Mouse (Mus musculus) layer of hippocampus, postnatal 10 days (tissue): ENCODE data around the gene Cnot8. TPM values are rescaled to one million over a fixed set of nuclear protein-coding genes. Genes with fewer than 3 reads are reported as not detected.

Experiments
- DNase-seq, 2 experiments: peaks; one replicate each; pipeline ENCODE4 v3.0.0; 2021; ENCODE audit warnings: low spot score in 2 of 2
- total RNA-seq, 2 experiments: library from RNA; stranded (reverse); gene quantifications; 2 replicates each; pipeline ENCODE4 v1.2.3; 2021

The Cnot8 gene
- total RNA-seq, 2 experiments from 2014 or later: 45.9 to 51.1 TPM

GRCm38 (mm10) chr11:58103344-58103653 lies 654 bp upstream of the Cnot8 start:
- no peak for DNase-seq

GRCm38 (mm10) chr11:58104351-58104791 lies 418 bp downstream of the Cnot8 start:
- DNase-seq: no peak

GRCm38 (mm10) chr11:58107009-58107408 lies 3.1 kb downstream of the Cnot8 start:
- no peak for DNase-seq

GRCm38 (mm10) chr11:58107664-58108337 lies 3.8 kb downstream of the Cnot8 start:
- DNase-seq: no peak

GRCm38 (mm10) chr11:58116560-58116959 lies 12.6 kb downstream of the Cnot8 start:
- no peak for DNase-seq

- no peak for DNase-seq
Observed at GRCm38 (mm10) chr11:58117044-58117652, 13.2 kb downstream of the Cnot8 start.

GRCm38 (mm10) chr11:58120655-58121054 lies 16.7 kb downstream of the Cnot8 start:
- DNase-seq: no peak

- no peak for DNase-seq
Observed at GRCm38 (mm10) chr11:58121351-58121750, 17.4 kb downstream of the Cnot8 start.

GRCm38 (mm10) chr11:58123711-58124110 lies 19.8 kb downstream of the Cnot8 start:
- no peak for DNase-seq

- no peak for DNase-seq
Observed at GRCm38 (mm10) chr11:58125021-58125420, 21.1 kb downstream of the Cnot8 start.

- peak; percentile 35 to 43 for DNase-seq
Observed at GRCm38 (mm10) chr11:58126397-58127160, 22.6 kb downstream of the Cnot8 start.

GRCm38 (mm10) chr11:58127544-58127943 lies 23.6 kb downstream of the Cnot8 start:
- DNase-seq: no peak

GRCm38 (mm10) chr11:58129302-58129843 lies 25.4 kb downstream of the Cnot8 start:
- no peak for DNase-seq

GRCm38 (mm10) chr11:58132026-58132425 lies 28.1 kb downstream of the Cnot8 start:
- no peak for DNase-seq

GRCm38 (mm10) chr11:58134869-58135268 lies 30.9 kb downstream of the Cnot8 start:
- no peak for DNase-seq

GRCm38 (mm10) chr11:58135296-58135695 lies 31.3 kb downstream of the Cnot8 start:
- DNase-seq: no peak

- no peak for DNase-seq
Observed at GRCm38 (mm10) chr11:58136677-58137076, 32.7 kb downstream of the Cnot8 start.

GRCm38 (mm10) chr11:58138821-58139220 lies 34.9 kb downstream of the Cnot8 start:
- DNase-seq: no peak

GRCm38 (mm10) chr11:58139466-58139865 lies 35.5 kb downstream of the Cnot8 start:
- DNase-seq: no peak

GRCm38 (mm10) chr11:58143704-58144426 lies 39.9 kb downstream of the Cnot8 start:
- peak in 1 of 2 experiments; percentile 19 for DNase-seq

GRCm38 (mm10) chr11:58146241-58146640 lies 42.3 kb downstream of the Cnot8 start:
- DNase-seq: no peak
